Mouse (Mus musculus) forebrain, embryonic 11.5 days (tissue): ENCODE results near the gene Hp1bp3. TPM values are rescaled to one million over a fixed set of nuclear protein-coding genes. Genes with fewer than 3 reads are reported as not detected.

Experiments used
- ATAC-seq: fragments of 200-750 bp; cut with Nextera tagmentation; replicated peaks from 2 replicates; pipeline ENCODE4 v1.8.0; 2017; ENCODE audit warnings: moderate TSS enrichment; ENCODE audit not compliant: low FRiP score
- DNase-seq: peaks from one replicate; pipeline ENCODE4 v3.0.0-alpha.2; 2017; ENCODE audit warnings: low spot score
- H3K27ac ChIP-seq: fragments of 300-500 bp; sonication (generic); 2 replicates; pipeline ENCODE4 v1.5.1; 2014; ENCODE audit warnings: low read depth, low read length
- H3K27me3 ChIP-seq: fragments of 300-500 bp; sonication (generic); 2 replicates; pipeline ENCODE4 v1.6.1; 2014; ENCODE audit warnings: mild to moderate bottlenecking, low read length, mixed read lengths; ENCODE audit not compliant: control insufficient read depth, insufficient read depth
- H3K36me3 ChIP-seq: fragments of 300-500 bp; sonication (generic); 2 replicates; pipeline ENCODE4 v1.6.1; 2014; ENCODE audit warnings: mild to moderate bottlenecking, low read length, moderate library complexity, mixed read lengths; ENCODE audit not compliant: control insufficient read depth, insufficient read depth
- H3K4me1 ChIP-seq: fragments of 300-500 bp; sonication (generic); replicated peaks from 2 replicates; pipeline ENCODE4 v1.6.1; 2014; ENCODE audit warnings: low read length, mixed read lengths; ENCODE audit not compliant: control insufficient read depth, insufficient read depth
- H3K4me2 ChIP-seq: fragments of 300-500 bp; sonication (generic); 2 replicates; pipeline ENCODE4 v1.6.1; 2014; ENCODE audit warnings: low read depth, mild to moderate bottlenecking, low read length, moderate library complexity, mixed read lengths; ENCODE audit not compliant: severe bottlenecking
- H3K4me3 ChIP-seq: fragments of 300-500 bp; sonication (generic); 2 replicates; pipeline ENCODE4 v1.5.1; 2014; ENCODE audit warnings: low read depth, low read length
- H3K9ac ChIP-seq: fragments of 300-500 bp; sonication (generic); 2 replicates; pipeline ENCODE4 v1.6.1; 2014; ENCODE audit warnings: low read length
- H3K9me3 ChIP-seq: fragments of 300-500 bp; sonication (generic); 2 replicates; pipeline ENCODE4 v1.6.1; 2016; ENCODE audit warnings: low read length, mixed read lengths; ENCODE audit not compliant: control insufficient read depth
- WGBS: fragments of 180-500 bp; shearing (Covaris S2); extraction: QIAGEN DNeasy Blood & Tissue Kit; methylation state at CpG from one replicate; pipeline ENCODE4 v1.1.7; 2014; 5-methylcytosine and 5-hydroxymethylcytosine counted together
- polyA plus RNA-seq: library from polyadenylated mRNA; unstranded; fragments of >200 nt; fragmentation: Nextera tagmentation; extraction: Ambion mirVana; gene quantifications from 2 replicates; pipeline ENCODE4 v1.2.1, GENCODE M21; 2014

Gene Hp1bp3
- polyA plus RNA-seq: 176 and 178 TPM in 2 replicates

GRCm38 (mm10) chr4:138216200-138216890, at the start of gene Hp1bp3:
Gene Hp1bp3, plus strand, starts transcription at chr4:138216296.
- Histone ChIP-seq H3K27me3 (no peaks in the 10 kb centered on the region), H3K36me3 (no peaks in the 10 kb centered on the region), H3K9ac (peak within 1 kb of the TSS; percentile 96), H3K4me1 (peaks cover 8% of the 10 kb centered on the region; the same call in 1 of the 2 replicates), H3K4me2 (peak within 1 kb of the TSS; percentile 88), H3K9me3 (no peaks in the 10 kb centered on the region), H3K27ac (peak within 1 kb of the TSS; percentile 98), H3K4me3 (peak within 1 kb of the TSS; percentile 84)
- 0% methylated on average over 71 of the region's 84 CpGs for WGBS
- DNase-seq (peak; percentile 92), ATAC-seq (peak; percentile 82)

GRCm38 (mm10) chr4:138166519-138166918, 49.6 kb upstream of the Hp1bp3 start:
- Histone ChIP-seq H3K4me3 (no peak overlapping the region), H3K9me3 (no peaks in the 10 kb centered on the region), H3K36me3 (peaks cover 8% of the 10 kb centered on the region; the same call in 1 of the 2 replicates), H3K27ac (no peak overlapping the region), H3K4me2 (no peak overlapping the region), H3K27me3 (no peaks in the 10 kb centered on the region), H3K4me1 (no peaks in the 10 kb centered on the region; the same call in 1 of the 2 replicates), H3K9ac (no peak overlapping the region)
- DNase-seq (no peak), ATAC-seq (no peak)
- 92% methylated on average over 10 of the region's 10 CpGs for WGBS

GRCm38 (mm10) chr4:138168162-138168561, 47.9 kb upstream of the Hp1bp3 start:
- H3K27me3 ChIP-seq: no peaks in the 10 kb centered on the region
- WGBS: 80% methylated on average over 3 of the region's 3 CpGs

GRCm38 (mm10) chr4:138169420-138169819, 46.7 kb upstream of the Hp1bp3 start:
- Histone ChIP-seq H3K9ac (no peak overlapping the region), H3K27ac (no peak overlapping the region), H3K4me2 (no peak overlapping the region), H3K4me3 (no peak overlapping the region), H3K36me3 (peaks cover 8% of the 10 kb centered on the region; the same call in 1 of the 2 replicates), H3K4me1 (no peaks in the 10 kb centered on the region), H3K27me3 (no peaks in the 10 kb centered on the region), H3K9me3 (no peaks in the 10 kb centered on the region)
- 93% methylated on average over 4 of the region's 4 CpGs for WGBS
- ATAC-seq (no peak), DNase-seq (no peak)

More at GRCm38 (mm10) chr4:138168162-138168561, 47.9 kb upstream of the Hp1bp3 start:
- no peak overlapping the region for H3K4me2 ChIP-seq
- H3K36me3 ChIP-seq: peaks cover 8% of the 10 kb centered on the region; the same call in 1 of the 2 replicates
- no peak for DNase-seq
- ATAC-seq: no peak
- H3K4me1 ChIP-seq: no peaks in the 10 kb centered on the region; the same call in 1 of the 2 replicates
- H3K9ac ChIP-seq: no peak overlapping the region
- no peak overlapping the region for H3K27ac ChIP-seq
- H3K9me3 ChIP-seq: no peaks in the 10 kb centered on the region
- H3K4me3 ChIP-seq: no peak overlapping the region

- H3K27ac ChIP-seq: no peak overlapping the region
- 86% methylated on average over 4 of the region's 4 CpGs for WGBS
- H3K4me2 ChIP-seq: no peak overlapping the region
- H3K4me3 ChIP-seq: no peak overlapping the region
- H3K4me1 ChIP-seq: no peaks in the 10 kb centered on the region
- DNase-seq (no peak), ATAC-seq (no peak)
- H3K9me3 ChIP-seq: no peaks in the 10 kb centered on the region
- peaks cover 8% of the 10 kb centered on the region; the same call in 1 of the 2 replicates for H3K36me3 ChIP-seq
- H3K27me3 ChIP-seq: no peaks in the 10 kb centered on the region
- H3K9ac ChIP-seq: no peak overlapping the region
Observed at GRCm38 (mm10) chr4:138172686-138173085, 43.4 kb upstream of the Hp1bp3 start.

- Histone ChIP-seq H3K36me3 (peaks cover 21% of the 10 kb centered on the region; the same call in 1 of the 2 replicates), H3K9me3 (no peaks in the 10 kb centered on the region), H3K4me2 (no peak overlapping the region), H3K9ac (no peak overlapping the region), H3K27ac (no peak overlapping the region), H3K27me3 (no peaks in the 10 kb centered on the region), H3K4me3 (no peak overlapping the region), H3K4me1 (no peaks in the 10 kb centered on the region)
- no peak for ATAC-seq
- no peak for DNase-seq
- whole genome bisulfite sequencing: 97% methylated on average over 5 of the region's 5 CpGs
Observed at GRCm38 (mm10) chr4:138179391-138179790, 36.7 kb upstream of the Hp1bp3 start.

- ATAC-seq: no peak
- 89% methylated on average over 4 of the region's 4 CpGs for WGBS
- Histone ChIP-seq H3K4me3 (no peak overlapping the region), H3K27ac (no peak overlapping the region), H3K4me2 (no peak overlapping the region), H3K4me1 (no peaks in the 10 kb centered on the region), H3K27me3 (no peaks in the 10 kb centered on the region), H3K36me3 (peaks cover 18% of the 10 kb centered on the region; the same call in 1 of the 2 replicates), H3K9me3 (no peaks in the 10 kb centered on the region), H3K9ac (no peak overlapping the region)
- no peak for DNase-seq
Observed at GRCm38 (mm10) chr4:138180719-138181118, 35.4 kb upstream of the Hp1bp3 start.

GRCm38 (mm10) chr4:138184056-138184455, 32.0 kb upstream of the Hp1bp3 start:
- Histone ChIP-seq H3K36me3 (peaks cover 16% of the 10 kb centered on the region; the same call in 1 of the 2 replicates), H3K4me2 (no peak overlapping the region), H3K9me3 (no peaks in the 10 kb centered on the region), H3K27me3 (no peaks in the 10 kb centered on the region), H3K27ac (no peak overlapping the region), H3K9ac (no peak overlapping the region), H3K4me1 (no peaks in the 10 kb centered on the region), H3K4me3 (no peak overlapping the region)
- DNase-seq (no peak), ATAC-seq (no peak)
- 92% methylated on average over 5 of the region's 5 CpGs for WGBS
